Mouse (Mus musculus): ENCODE measurements at regions not wholly inside any gene's neighbourhood (a gene's known extent, or its start where the extent isn't known, plus 50 kb on each side); places are given as distances from the start of the nearest gene placed in this dataset.

GRCm38 (mm10) chr7:130037573-130037925, 445.9 kb downstream of the Wdr11 start:
- TF ChIP-seq BHLHE40 (IDR thresholded peaks at IDR 0.05; ENCODE audit: low read depth, low read length) (no peak), CTCF (conservative IDR thresholded peaks at IDR 0.05 in 1 of 2, IDR thresholded peaks at IDR 0.05 in 1 of 2; ENCODE audit: low read depth in 2 of 2, low read length in 2 of 2) (no peak), JUND (conservative IDR thresholded peaks at IDR 0.05; ENCODE audit: low read depth, low read length) (no peak), MYC (IDR thresholded peaks at IDR 0.05; ENCODE audit: low read depth, low read length) (no peak), MEF2A (IDR thresholded peaks at IDR 0.05; ENCODE audit: borderline replicate concordance, low read depth, low read length) (no peak)
- Histone ChIP-seq H3K9ac (ENCODE audit: insufficient read depth, low read depth) (no peak overlapping the region), H3K27me3 (replicated peaks) (peaks cover 6% of the 10 kb centered on the region), H3K4me2 (ENCODE audit: insufficient read depth, low read depth, poor library complexity, severe bottlenecking) (no peak overlapping the region), H3K4me1 (ENCODE audit: control insufficient read depth in 1 of 2, insufficient read depth in 2 of 2) (peaks cover 9 to 12% of the 10 kb centered on the region in 2 experiments; a peak in 3 of 4 replicates), H3K4me3 (replicated peaks in 1 of 3; ENCODE audit: low read depth in 2 of 3, low read length in 2 of 3, poor library complexity in 1 of 3) (no peak overlapping the region), H3K27ac (ENCODE audit: insufficient read depth, low read depth) (no peak overlapping the region), H3K9me3 (replicated peaks; ENCODE audit: low read length) (no peaks in the 10 kb centered on the region), H3K79me2 (replicated peaks; ENCODE audit: control insufficient read depth, extremely low read depth, insufficient read depth, poor library complexity, severe bottlenecking) (no peaks in the 10 kb centered on the region), H3K36me3 (replicated peaks in 1 of 2; ENCODE audit: control insufficient read depth in 1 of 2, insufficient read depth in 1 of 2, low read length in 1 of 2) (no peaks in the 10 kb centered on the region)
- DNase-seq (ENCODE audit: extremely low read depth), result no peak
- in situ Hi-C loops (cut with MboI; ENCODE audit: low pct_ligation_motif_present, low pct_unique_long_range_greater_than_20kb, low sequenced_read_pairs), result no loop called here
- dilution Hi-C loops (cut with MboI; ENCODE audit: extremely low pct_ligation_motif_present, extremely low pct_unique_long_range_greater_than_20kb, low sequenced_read_pairs), result no loop called here

- Histone ChIP-seq H3K4me1 (ENCODE audit: control insufficient read depth in 1 of 2, insufficient read depth in 2 of 2) (peaks cover 9 to 11% of the 10 kb centered on the region in 2 experiments; a peak in 3 of 4 replicates), H3K9ac (ENCODE audit: insufficient read depth, low read depth) (no peak overlapping the region), H3K79me2 (replicated peaks; ENCODE audit: control insufficient read depth, extremely low read depth, insufficient read depth, poor library complexity, severe bottlenecking) (no peaks in the 10 kb centered on the region), H3K36me3 (replicated peaks in 1 of 2; ENCODE audit: control insufficient read depth in 1 of 2, insufficient read depth in 1 of 2, low read length in 1 of 2) (no peaks in the 10 kb centered on the region), H3K27me3 (replicated peaks) (no peaks in the 10 kb centered on the region), H3K4me2 (ENCODE audit: insufficient read depth, low read depth, poor library complexity, severe bottlenecking) (no peak overlapping the region), H3K4me3 (replicated peaks in 1 of 3; ENCODE audit: low read depth in 2 of 3, low read length in 2 of 3, poor library complexity in 1 of 3) (no peak overlapping the region), H3K27ac (ENCODE audit: insufficient read depth, low read depth) (no peak overlapping the region), H3K9me3 (replicated peaks; ENCODE audit: low read length) (no peaks in the 10 kb centered on the region)
- peak; percentile 28 for DNase-seq (ENCODE audit: extremely low read depth)
- dilution Hi-C loops (cut with MboI; ENCODE audit: extremely low pct_ligation_motif_present, extremely low pct_unique_long_range_greater_than_20kb, low sequenced_read_pairs), result no loop called here
- no peak for TF ChIP-seq ZMIZ1 (IDR thresholded peaks at IDR 0.05; ENCODE audit: low read depth, low read length)
- TF ChIP-seq ZNF384 (IDR thresholded peaks at IDR 0.05; ENCODE audit: low read depth, low read length), result no peak
- no peak for TF ChIP-seq JUND (conservative IDR thresholded peaks at IDR 0.05; ENCODE audit: low read depth, low read length)
- TF ChIP-seq MXI1 (IDR thresholded peaks at IDR 0.05; ENCODE audit: low read depth, low read length), result no peak
- TF ChIP-seq MAZ (IDR thresholded peaks at IDR 0.05; ENCODE audit: low read depth, low read length), result no peak
- TF ChIP-seq CTCF (conservative IDR thresholded peaks at IDR 0.05 in 1 of 2, IDR thresholded peaks at IDR 0.05 in 1 of 2; ENCODE audit: low read depth in 2 of 2, low read length in 2 of 2), result no peak
- no peak for TF ChIP-seq MAFK (IDR thresholded peaks at IDR 0.05; ENCODE audit: insufficient replicate concordance, low read length)
- in situ Hi-C loops (cut with MboI; ENCODE audit: low pct_ligation_motif_present, low pct_unique_long_range_greater_than_20kb, low sequenced_read_pairs), result no loop called here
Measured at GRCm38 (mm10) chr7:130040596-130040995, 448.9 kb downstream of the Wdr11 start.

GRCm38 (mm10) chr7:130041402-130041965, 449.8 kb downstream of the Wdr11 start:
- H3K9ac ChIP-seq (ENCODE audit: insufficient read depth, low read depth), result no peak overlapping the region
- H3K4me3 ChIP-seq (replicated peaks in 1 of 3; ENCODE audit: low read depth in 2 of 3, low read length in 2 of 3, poor library complexity in 1 of 3), result no peak overlapping the region
- no peak overlapping the region for H3K4me2 ChIP-seq (ENCODE audit: insufficient read depth, low read depth, poor library complexity, severe bottlenecking)
- H3K27me3 ChIP-seq (replicated peaks), result peaks cover 4% of the 10 kb centered on the region
- dilution Hi-C loops (cut with MboI; ENCODE audit: extremely low pct_ligation_motif_present, extremely low pct_unique_long_range_greater_than_20kb, low sequenced_read_pairs), result no loop called here
- no peak for DNase-seq (ENCODE audit: extremely low read depth)
- no peak for TF ChIP-seq MXI1 (IDR thresholded peaks at IDR 0.05; ENCODE audit: low read depth, low read length)
- TF ChIP-seq CTCF (conservative IDR thresholded peaks at IDR 0.05 in 1 of 2, IDR thresholded peaks at IDR 0.05 in 1 of 2; ENCODE audit: low read depth in 2 of 2, low read length in 2 of 2), result no peak
- TF ChIP-seq ETS1 (conservative IDR thresholded peaks at IDR 0.05; ENCODE audit: low read depth, low read length), result no peak
- TF ChIP-seq TCF12 (IDR thresholded peaks at IDR 0.05; ENCODE audit: low read depth, low read length), result no peak
- no peak for TF ChIP-seq MAZ (IDR thresholded peaks at IDR 0.05; ENCODE audit: low read depth, low read length)
- TF ChIP-seq PAX5 (IDR thresholded peaks at IDR 0.05; ENCODE audit: low read length), result no peak
- no peak for TF ChIP-seq EP300 (IDR thresholded peaks at IDR 0.05; ENCODE audit: low read length)
- TF ChIP-seq POLR2AphosphoS2 (IDR thresholded peaks at IDR 0.05; ENCODE audit: low read depth, low read length), result no peak
- TF ChIP-seq MEF2A (IDR thresholded peaks at IDR 0.05; ENCODE audit: borderline replicate concordance, low read depth, low read length), result no peak
- TF ChIP-seq NELFE (IDR thresholded peaks at IDR 0.05; ENCODE audit: low read depth, low read length), result no peak
- TF ChIP-seq ZKSCAN1 (IDR thresholded peaks at IDR 0.05; ENCODE audit: borderline replicate concordance, low read depth, low read length), result no peak
- TF ChIP-seq SMC3 (IDR thresholded peaks at IDR 0.05; ENCODE audit: low read depth, low read length), result no peak
- TF ChIP-seq CHD2 (IDR thresholded peaks at IDR 0.05; ENCODE audit: low read length), result no peak
- TF ChIP-seq USF1 (IDR thresholded peaks at IDR 0.05; ENCODE audit: low read depth, low read length), result no peak
- H3K4me1 ChIP-seq (ENCODE audit: control insufficient read depth in 1 of 2, insufficient read depth in 2 of 2), result peaks cover 9 to 10% of the 10 kb centered on the region in 2 experiments; a peak in 3 of 4 replicates
- no peak overlapping the region for H3K27ac ChIP-seq (ENCODE audit: insufficient read depth, low read depth)
- H3K79me2 ChIP-seq (replicated peaks; ENCODE audit: control insufficient read depth, extremely low read depth, insufficient read depth, poor library complexity, severe bottlenecking), result no peaks in the 10 kb centered on the region
- in situ Hi-C loops (cut with MboI; ENCODE audit: low pct_ligation_motif_present, low pct_unique_long_range_greater_than_20kb, low sequenced_read_pairs), result no loop called here
- no peaks in the 10 kb centered on the region for H3K36me3 ChIP-seq (replicated peaks in 1 of 2; ENCODE audit: control insufficient read depth in 1 of 2, insufficient read depth in 1 of 2, low read length in 1 of 2)
- no peaks in the 10 kb centered on the region for H3K9me3 ChIP-seq (replicated peaks; ENCODE audit: low read length)

Data from CH12.LX (cell line).